Mouse (Mus musculus) midbrain, postnatal 0 days (tissue): ENCODE measurements around the gene Ano8. TPM values are rescaled to one million over a fixed set of nuclear protein-coding genes. Genes with fewer than 3 reads are reported as not detected.
A peak's percentile ranks its signal among the peaks of the same experiment; 100 is the strongest.

Source experiments
- ATAC-seq: fragments of 200-750 bp; cut with Nextera tagmentation; 2 replicates; pipeline ENCODE4 v1.8.0; 2017; ENCODE audit warnings: moderate number of reproducible peaks, mild to moderate bottlenecking, moderate TSS enrichment, moderate library complexity; ENCODE audit not compliant: low FRiP score
- DNase-seq: peaks from one replicate; pipeline ENCODE4 v3.0.0-alpha.2; 2015; ENCODE audit warnings: low spot score
- H3K27ac ChIP-seq: fragments of 300-500 bp; sonication (generic); 2 replicates; pipeline ENCODE4 v1.5.1; 2014; ENCODE audit warnings: low read depth, mild to moderate bottlenecking, low read length, mixed read lengths
- H3K27me3 ChIP-seq: fragments of 300-500 bp; sonication (generic); 2 replicates; pipeline ENCODE4 v1.6.1; 2014; ENCODE audit warnings: low read length, control low read depth, mixed read lengths; ENCODE audit not compliant: insufficient read depth
- H3K36me3 ChIP-seq: fragments of 300-500 bp; sonication (generic); 2 replicates; pipeline ENCODE4 v1.6.1; 2014; ENCODE audit warnings: low read length, control low read depth, mixed read lengths; ENCODE audit not compliant: insufficient read depth
- H3K4me1 ChIP-seq: fragments of 300-500 bp; sonication (generic); 2 replicates; pipeline ENCODE4 v1.6.1; 2014; ENCODE audit warnings: mild to moderate bottlenecking, control low read depth, antibody characterized with exemption, low read length, mixed read lengths; ENCODE audit not compliant: insufficient read depth
- H3K4me2 ChIP-seq: fragments of 300-500 bp; sonication (generic); 2 replicates; pipeline ENCODE4 v1.6.1; 2014; ENCODE audit warnings: low read depth, mild to moderate bottlenecking, low read length, mixed read lengths; ENCODE audit not compliant: poor library complexity, severe bottlenecking
- H3K4me3 ChIP-seq: fragments of 300-500 bp; sonication (generic); 2 replicates; pipeline ENCODE4 v1.5.1; 2014; ENCODE audit warnings: low read depth, mild to moderate bottlenecking, low read length, moderate library complexity
- H3K9ac ChIP-seq: fragments of 300-500 bp; sonication (generic); replicated peaks from 2 replicates; pipeline ENCODE4 v1.6.1; 2014; ENCODE audit warnings: mild to moderate bottlenecking, low read length, moderate library complexity, mixed read lengths; ENCODE audit not compliant: poor library complexity, severe bottlenecking
- H3K9me3 ChIP-seq: fragments of 300-500 bp; sonication (generic); 2 replicates; pipeline ENCODE4 v1.6.1; 2016; ENCODE audit warnings: low read length, control low read depth
- CTCF ChIP-seq: IDR thresholded peaks from 2 replicates; pipeline ENCODE4 v1.5.1; 2016; ENCODE audit warnings: antibody characterized with exemption, mild to moderate bottlenecking
- WGBS: fragments of 180-500 bp; shearing (Covaris S2); extraction: QIAGEN DNeasy Blood & Tissue Kit; methylation state at CpG from one replicate; pipeline ENCODE4 v1.1.7; 2014; 5-methylcytosine and 5-hydroxymethylcytosine counted together
- polyA plus RNA-seq: library from polyadenylated mRNA; unstranded; fragments of >200 nt; fragmentation: Nextera tagmentation; extraction: Ambion mirVana; gene quantifications from 2 replicates; pipeline ENCODE4 v1.2.1, GENCODE M21; 2015
- total RNA-seq: library from RNA; depleted of rRNA; stranded (reverse); fragments of >200 nt; gene quantifications from 2 replicates; pipeline ENCODE4 v1.2.3, GENCODE M21; 2014

The Ano8 gene
- total and polyA plus RNA-seq, 2 experiments from 2014 or later: 5.6 to 82.2 TPM

- DNase-seq: no peak
- 94% methylated on average over 18 of the region's 18 CpGs for WGBS
- Histone ChIP-seq H3K27ac (no peak overlapping the region), H3K4me2 (no peak overlapping the region), H3K4me3 (no peak overlapping the region), H3K4me1 (no peaks in the 10 kb centered on the region; the same call in 1 of the 2 replicates), H3K27me3 (no peaks in the 10 kb centered on the region), H3K9ac (no peak overlapping the region), H3K9me3 (no peaks in the 10 kb centered on the region), H3K36me3 (peaks cover 46% of the 10 kb centered on the region)
- no peak for ATAC-seq
- TF ChIP-seq CTCF: no peak
These were observed 11.4 kb downstream of the Ano8 start for GRCm38 (mm10) chr8:71474344-71474743.

DNA sequence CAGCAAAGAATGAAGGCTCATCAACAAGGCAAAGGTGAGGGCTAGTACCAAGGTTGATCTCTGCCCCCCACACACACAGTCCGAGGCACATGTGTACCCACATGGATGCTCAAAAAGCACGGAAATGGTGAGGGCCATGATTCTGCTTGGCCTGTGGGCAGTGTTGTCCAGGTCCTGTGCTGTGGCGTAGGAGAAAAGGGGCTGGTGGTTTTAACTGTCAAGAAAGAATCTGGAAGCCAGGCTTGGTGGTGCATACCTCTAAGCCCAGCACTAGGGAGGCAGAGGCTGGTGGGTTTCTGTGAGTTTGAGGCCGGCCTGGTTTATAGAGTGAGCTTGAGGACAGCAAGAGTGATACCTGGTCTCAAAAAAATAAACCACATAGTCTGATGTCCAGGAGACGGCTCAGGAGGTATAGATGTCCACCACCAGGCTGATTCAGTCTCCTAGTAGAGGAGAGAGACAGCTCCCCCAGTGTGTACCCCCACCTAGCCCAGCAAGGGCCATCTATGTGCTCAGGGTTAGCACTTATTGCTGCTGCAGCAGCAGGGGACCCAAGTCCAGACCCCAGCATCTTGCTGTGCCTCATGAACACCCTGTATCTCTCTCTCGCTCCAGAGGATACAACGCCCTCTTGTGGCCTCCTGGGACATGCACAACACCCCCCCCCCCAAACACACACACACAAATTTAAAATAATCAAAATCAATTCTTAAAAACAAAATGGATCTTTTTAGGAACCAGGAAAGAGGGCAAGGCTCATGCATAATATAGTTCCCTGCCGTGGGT lies 13.0 kb downstream of the Ano8 start:
- no peaks in the 10 kb centered on the region for H3K27me3 ChIP-seq
- TF ChIP-seq CTCF: peak; percentile 55
- H3K4me2 ChIP-seq: no peak overlapping the region
- no peaks in the 10 kb centered on the region; the same call in 1 of the 2 replicates for H3K4me1 ChIP-seq
- H3K27ac ChIP-seq: no peak overlapping the region
- no peak overlapping the region for H3K4me3 ChIP-seq
- H3K9ac ChIP-seq: no peak overlapping the region
- WGBS: 86% methylated on average over 8 of the region's 8 CpGs
- H3K9me3 ChIP-seq: no peaks in the 10 kb centered on the region
- no peak for DNase-seq
- peaks cover 37% of the 10 kb centered on the region for H3K36me3 ChIP-seq
- ATAC-seq: no peak

DNA sequence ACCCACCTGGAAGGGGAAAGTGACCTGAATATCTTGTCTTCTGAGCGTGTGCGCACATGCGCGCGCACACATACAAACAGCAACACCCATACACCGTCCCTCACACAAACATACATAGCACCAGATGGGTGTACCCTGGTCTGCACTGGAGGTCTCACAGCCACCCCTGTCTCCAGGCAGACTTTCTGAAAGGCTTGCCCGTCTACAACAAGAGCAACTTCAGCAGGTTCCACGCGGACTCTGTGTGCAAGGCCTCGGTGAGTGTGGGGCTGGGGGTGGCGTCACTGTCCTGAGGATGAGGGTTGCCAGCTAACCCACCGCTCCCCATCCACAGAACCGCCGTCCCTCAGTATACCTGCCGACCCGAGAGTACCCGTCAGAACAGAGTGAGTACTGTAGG lies 13.9 kb downstream of the Ano8 start:
- no peak overlapping the region for H3K27ac ChIP-seq
- no peak overlapping the region for H3K4me2 ChIP-seq
- no peaks in the 10 kb centered on the region; the same call in 1 of the 2 replicates for H3K4me1 ChIP-seq
- ATAC-seq (no peak), DNase-seq (no peak)
- no peak for TF ChIP-seq CTCF
- peaks cover 37% of the 10 kb centered on the region for H3K36me3 ChIP-seq
- no peak overlapping the region for H3K4me3 ChIP-seq
- no peaks in the 10 kb centered on the region for H3K27me3 ChIP-seq
- no peaks in the 10 kb centered on the region for H3K9me3 ChIP-seq
- WGBS: 97% methylated on average over 17 of the region's 17 CpGs
- no peak overlapping the region for H3K9ac ChIP-seq

- H3K4me1 ChIP-seq: no peaks in the 10 kb centered on the region
- DNase-seq (no peak), ATAC-seq (no peak)
- H3K36me3 ChIP-seq: peaks cover 37% of the 10 kb centered on the region
- H3K27me3 ChIP-seq: no peaks in the 10 kb centered on the region
- H3K27ac ChIP-seq: no peak overlapping the region
- TF ChIP-seq CTCF: no peak
- WGBS: 84% methylated on average over 5 of the region's 5 CpGs
- H3K4me2 ChIP-seq: no peak overlapping the region
- no peaks in the 10 kb centered on the region for H3K9me3 ChIP-seq
- no peak overlapping the region for H3K9ac ChIP-seq
- H3K4me3 ChIP-seq: no peak overlapping the region
These were observed 14.9 kb downstream of the Ano8 start for GRCm38 (mm10) chr8:71470913-71471255.

DNA sequence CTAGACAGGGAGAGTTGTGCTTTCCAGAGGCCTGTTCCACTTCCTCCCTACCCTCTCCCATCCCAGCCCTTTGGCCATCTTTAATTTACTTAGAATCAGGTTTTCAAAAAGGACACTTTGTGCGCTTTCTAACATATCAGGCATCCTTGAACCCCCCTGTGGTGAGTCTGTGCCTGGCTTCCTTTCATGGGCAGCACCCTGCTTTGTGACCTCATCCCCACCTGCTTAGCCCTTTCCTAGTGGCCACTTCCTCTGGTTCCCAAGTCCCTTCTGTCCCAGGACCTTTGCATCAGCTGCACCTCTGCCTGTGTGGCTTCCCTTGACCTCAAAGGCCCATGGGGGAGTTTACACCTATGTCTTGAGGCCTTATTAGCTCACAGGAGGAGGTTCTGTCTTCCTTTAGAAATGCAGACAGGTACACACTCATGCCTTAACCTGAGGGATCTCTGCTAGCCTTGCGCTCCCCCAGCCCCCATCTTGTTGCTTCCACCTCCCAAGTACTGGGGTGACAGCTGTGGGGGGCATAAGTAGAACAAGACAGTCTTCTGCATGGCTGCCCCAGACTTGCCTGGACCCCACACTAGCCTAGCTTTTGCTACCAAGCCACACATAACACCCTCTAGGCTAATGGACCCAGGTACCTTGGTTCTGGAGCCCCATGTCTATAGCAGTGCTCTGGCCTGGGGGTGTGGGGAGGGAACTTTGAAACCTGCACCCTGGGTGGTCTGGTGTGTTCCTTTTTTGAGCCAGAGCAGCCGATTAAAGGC lies 15.4 kb downstream of the Ano8 start:
- peak overlapping the region; percentile 70 for H3K9ac ChIP-seq
- H3K27me3 ChIP-seq: no peaks in the 10 kb centered on the region
- H3K4me3 ChIP-seq: peak overlapping the region; percentile 65; the same call in 1 of the 2 replicates
- WGBS: 80% methylated on average over 3 of the region's 3 CpGs
- no peak overlapping the region for H3K27ac ChIP-seq
- ATAC-seq (no peak), DNase-seq (no peak)
- no peak for TF ChIP-seq CTCF
- peak overlapping the region; percentile 55 for H3K4me2 ChIP-seq
- no peaks in the 10 kb centered on the region for H3K4me1 ChIP-seq
- H3K36me3 ChIP-seq: peaks cover 37% of the 10 kb centered on the region
- no peaks in the 10 kb centered on the region for H3K9me3 ChIP-seq

DNA sequence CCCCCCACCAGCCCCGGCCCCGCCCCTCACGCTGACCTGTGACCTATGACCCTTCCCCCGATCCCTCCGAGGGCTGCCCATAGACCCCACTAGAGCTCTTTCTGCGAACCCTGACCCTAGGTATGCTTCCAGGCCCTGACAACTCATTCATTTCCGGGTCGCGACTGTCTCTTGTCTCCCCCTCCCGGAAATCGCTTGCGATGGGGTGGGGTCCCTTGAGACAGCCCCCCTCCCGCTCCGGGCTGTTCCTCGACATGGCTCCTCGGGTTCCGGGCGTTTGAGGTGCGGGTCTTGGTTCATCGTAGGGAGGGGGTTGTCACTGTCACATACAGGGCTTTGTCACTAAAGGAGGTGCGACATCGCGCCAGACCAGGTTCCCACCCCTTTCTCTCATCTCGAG lies 16.4 kb downstream of the Ano8 start:
- H3K27me3 ChIP-seq: no peaks in the 10 kb centered on the region
- TF ChIP-seq CTCF: no peak
- H3K9ac ChIP-seq: peak overlapping the region; percentile 70
- ATAC-seq (peak; percentile 57), DNase-seq (peak; percentile 85)
- peak overlapping the region; percentile 82 for H3K27ac ChIP-seq
- under 1% methylated on average over 21 of the region's 24 CpGs for WGBS
- H3K4me3 ChIP-seq: peak overlapping the region; percentile 65
- H3K36me3 ChIP-seq: peaks cover 30% of the 10 kb centered on the region
- peak overlapping the region; percentile 55 for H3K4me2 ChIP-seq
- H3K4me1 ChIP-seq: no peaks in the 10 kb centered on the region
- H3K9me3 ChIP-seq: no peaks in the 10 kb centered on the region
